Mouse (Mus musculus) regulatory T cell (primary cell): ENCODE measurements around the gene Tmem72.

Experiments
- in situ Hi-C: fragments of 300-600 bp; cut with MboI, MseI; formaldehyde crosslinking; loops from one replicate; pipeline ENCODE4 v1.15.1; 2025; ENCODE audit warnings: high pct_unique_total_duplicates

The Tmem72 gene

DNA sequence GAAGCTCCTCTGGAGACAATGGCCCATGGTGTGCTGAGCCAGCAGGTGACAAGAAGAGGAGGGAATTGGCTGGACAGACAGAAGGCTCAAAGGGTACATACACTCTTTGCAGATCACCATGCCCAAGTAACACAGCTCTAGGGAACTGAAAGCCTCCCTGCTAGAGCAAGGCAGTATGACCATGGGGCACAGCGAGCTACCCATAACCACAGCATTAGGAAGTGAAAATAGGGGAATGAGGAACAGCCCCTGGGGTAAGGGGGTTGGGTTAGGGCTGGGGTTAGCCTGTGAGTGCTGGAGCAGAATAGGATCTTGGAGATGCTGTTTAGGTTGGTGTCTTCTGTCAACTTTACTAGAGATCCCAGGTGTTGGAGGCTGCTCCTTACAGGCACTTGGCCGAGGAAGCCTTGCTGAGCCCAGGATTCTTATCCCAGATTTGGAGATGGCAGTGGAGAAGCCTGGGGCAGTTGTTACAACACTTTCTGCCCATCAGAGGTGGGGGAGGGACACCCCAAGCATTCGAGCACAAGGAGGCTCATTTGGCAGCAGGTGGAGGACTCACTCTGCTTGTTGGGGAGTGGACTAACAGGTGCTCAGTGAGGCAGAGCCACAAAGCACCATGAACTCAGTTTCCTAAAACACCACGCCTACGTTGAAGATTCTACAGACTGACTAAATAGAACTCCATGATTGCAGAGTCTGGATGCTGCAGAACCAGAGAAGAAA, 37.0 kb downstream of the Tmem72 start:
- in situ Hi-C loops: no loop called here

DNA sequence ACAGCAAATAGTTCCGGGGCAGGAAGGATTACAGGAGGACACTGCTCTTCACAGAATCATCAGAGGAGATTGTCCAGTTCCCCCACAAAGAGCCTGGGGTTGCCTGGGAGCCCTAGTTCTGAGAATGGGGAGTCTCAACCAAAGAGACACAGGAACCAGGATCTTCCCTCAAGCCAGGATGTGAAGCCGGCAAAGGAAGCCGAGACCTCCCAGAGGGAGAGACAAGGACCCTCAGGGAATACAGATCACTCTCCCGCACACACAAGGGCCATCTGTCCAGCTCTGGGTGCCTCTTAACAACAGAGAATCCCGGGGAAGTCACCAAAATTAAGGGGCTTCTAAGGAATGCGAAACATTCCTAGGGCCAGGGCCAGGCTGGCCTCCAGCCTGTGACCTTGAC, 39.4 kb downstream of the Tmem72 start:
- in situ Hi-C loops: no loop called here

DNA sequence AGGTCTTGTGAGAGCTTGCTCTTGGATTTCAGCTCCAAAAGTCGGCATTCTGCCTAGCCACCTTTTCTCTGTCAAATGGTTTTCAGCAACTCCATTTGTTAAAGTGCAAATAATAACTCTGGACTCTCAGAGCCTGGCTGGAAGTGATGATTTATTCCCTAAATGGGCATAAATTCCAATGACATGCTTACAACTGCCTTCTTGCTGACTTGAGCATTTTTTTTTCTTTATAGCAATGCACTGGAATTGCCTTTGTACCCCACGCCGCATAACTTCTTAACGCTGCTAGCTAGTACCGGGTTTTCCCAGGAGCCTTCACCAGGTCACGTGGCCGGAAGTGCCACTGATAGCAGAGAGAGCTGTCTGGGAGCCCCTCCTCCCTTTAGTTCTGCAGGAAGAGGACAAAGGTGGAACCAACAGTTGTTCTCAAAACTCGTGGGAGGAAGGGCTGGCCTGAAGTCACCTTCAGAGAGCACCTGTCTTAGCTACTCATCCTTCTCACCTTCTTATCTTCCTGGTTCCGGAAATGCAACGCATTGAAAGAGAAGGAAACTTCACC, 40.3 kb downstream of the Tmem72 start:
- in situ Hi-C loops: no loop called here

DNA sequence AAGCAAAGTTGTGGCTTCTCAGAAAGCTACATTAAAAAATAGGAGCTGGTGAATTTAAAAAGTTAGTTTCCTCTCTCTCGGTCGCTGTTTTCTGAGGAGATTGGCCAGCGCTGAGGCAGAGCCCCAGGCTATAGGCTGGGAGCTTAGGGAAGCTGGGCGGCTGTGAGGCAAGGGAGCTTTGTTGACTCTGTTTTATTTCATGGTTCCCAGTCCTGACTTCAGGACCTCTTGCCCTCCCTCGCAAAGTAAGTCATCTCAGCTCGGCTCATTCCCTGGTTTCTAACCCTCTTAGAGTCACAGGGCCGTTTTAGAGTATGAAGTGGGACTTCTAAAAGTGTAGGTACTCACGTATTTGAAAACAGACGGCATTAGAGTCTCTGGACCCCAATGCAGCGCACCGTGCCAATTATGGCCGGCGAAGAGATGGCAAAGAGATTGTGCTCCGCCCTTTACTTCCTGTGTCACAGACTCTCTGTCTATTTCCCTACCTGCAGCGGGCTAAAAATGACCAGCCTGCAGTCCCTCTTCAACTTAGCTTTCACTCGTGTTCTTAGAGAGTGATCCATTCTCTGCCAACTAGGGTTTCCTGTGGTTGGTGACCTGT, 42.3 kb downstream of the Tmem72 start:
- in situ Hi-C loops: no loop called here

DNA sequence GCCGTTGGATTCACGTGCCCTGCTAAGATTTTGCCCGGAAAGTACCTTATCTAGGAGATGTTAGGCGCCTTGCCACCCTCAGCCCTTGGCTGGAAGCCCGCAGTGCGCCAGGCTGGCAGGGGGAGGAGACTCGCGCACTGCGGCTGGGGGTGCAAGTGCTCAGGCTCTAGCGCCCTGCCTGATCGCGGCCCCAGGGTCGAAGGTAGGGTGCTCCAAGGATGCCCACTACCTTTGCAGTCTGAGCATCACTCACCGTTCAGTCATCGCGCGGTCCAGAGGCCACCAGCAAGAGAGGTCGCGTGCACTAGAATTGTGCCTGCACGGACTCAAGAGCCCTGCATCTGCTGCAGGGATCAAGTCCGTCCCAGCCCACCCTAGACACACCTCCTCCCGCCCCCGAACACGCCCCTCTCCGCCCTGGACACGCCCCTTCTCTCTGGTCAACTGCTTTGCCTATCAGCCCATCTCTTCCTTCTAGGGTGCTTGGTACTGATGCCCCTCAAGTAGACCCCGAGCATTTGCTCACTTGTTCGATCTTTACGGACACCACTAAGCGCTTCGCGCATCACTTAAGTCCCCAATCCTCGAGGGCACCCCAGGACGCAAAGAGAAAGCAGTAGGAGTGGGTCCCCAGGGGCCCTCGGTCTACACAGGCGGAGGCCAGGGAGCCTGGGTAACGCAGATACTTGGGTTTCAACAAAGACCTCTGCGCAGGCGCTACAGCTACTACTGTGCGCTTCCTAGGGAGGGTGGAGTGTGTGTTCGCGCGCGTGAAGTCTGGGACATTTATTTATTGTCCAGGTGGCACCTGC, 43.0 kb downstream of the Tmem72 start, which contains the start of gene Rassf4:
TSS of gene Rassf4 (minus strand) at position 482 of the 812 bp plus-strand sequence.
- in situ Hi-C loops: no loop called here

DNA sequence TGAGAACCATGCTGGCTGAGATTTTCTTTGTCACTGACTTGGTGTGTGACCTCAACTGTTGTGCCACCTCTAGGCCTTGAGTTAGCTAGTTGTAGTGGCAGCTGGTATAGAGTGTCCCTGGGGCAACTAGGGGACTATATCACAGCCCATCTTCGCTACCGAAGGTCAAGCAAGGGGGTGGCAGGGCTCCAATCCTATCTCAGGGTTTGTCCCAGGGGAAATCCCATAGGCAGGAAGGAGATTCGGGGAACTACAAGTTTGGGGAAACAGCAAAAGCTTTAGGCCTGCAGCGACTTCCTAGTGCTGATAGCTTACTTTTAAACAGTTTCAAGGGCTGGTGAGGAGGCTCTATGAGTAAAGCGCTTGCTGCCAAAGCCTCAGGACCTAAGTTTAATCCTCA, 44.4 kb downstream of the Tmem72 start:
- in situ Hi-C loops: no loop called here

DNA sequence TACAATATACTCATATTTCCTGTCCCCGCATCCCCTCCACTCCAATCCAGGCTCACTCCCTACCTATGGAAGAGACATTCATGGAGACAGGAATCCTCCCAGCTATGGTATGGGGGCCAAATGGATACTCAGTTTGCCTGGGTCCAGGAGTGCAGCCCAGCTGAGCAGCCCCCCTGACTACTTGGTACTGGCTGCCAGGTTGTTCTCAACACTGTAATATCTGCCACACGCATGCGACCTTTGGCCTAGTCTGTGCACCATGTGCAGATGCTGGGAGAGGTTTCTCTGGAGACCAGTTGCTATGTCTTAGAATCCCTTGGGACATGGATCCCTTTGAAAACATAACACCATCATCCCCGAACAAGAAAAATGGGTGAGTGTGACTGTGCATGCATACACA, 44.9 kb downstream of the Tmem72 start:
- in situ Hi-C loops: no loop called here

DNA sequence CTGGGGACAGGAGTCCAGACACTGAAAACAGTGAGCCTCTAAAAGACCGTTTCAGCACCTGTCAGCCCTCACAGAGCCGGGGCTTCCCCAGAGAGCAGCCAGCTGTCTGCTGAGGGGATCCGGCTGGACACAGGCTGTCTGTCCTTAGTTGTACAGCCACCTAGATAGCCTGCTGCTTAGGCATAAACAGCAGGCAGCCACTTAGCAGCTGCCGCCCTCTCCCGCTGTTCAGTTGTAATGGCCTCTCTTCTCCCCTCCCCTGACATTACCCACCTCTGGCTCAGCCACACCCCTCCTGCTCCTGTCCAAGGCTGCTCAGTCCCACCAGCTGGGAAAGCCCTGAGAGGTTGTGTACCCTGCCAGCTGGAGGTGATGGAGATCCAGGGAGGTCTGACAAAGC, 45.7 kb downstream of the Tmem72 start:
- in situ Hi-C loops: no loop called here

DNA sequence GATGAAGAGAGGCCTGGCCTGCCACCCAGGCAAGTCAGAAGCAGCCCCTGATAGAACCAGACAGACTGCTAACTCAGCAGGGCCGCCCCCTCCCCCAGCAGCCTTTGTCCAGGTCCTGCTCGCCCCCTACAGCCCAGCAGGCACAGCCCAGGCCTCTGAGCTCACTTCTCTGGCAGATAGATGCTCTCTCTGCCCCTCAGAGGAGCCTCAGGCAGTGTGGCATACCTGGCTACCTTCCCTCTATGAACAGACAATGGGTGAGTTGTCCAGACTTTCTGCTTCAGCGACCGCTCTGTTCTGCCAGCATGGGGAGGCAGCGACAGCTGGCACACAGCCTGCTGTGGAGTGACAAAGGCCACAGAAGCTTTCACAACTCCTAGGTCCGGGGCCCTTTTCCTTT, 46.6 kb downstream of the Tmem72 start:
- in situ Hi-C loops: no loop called here

DNA sequence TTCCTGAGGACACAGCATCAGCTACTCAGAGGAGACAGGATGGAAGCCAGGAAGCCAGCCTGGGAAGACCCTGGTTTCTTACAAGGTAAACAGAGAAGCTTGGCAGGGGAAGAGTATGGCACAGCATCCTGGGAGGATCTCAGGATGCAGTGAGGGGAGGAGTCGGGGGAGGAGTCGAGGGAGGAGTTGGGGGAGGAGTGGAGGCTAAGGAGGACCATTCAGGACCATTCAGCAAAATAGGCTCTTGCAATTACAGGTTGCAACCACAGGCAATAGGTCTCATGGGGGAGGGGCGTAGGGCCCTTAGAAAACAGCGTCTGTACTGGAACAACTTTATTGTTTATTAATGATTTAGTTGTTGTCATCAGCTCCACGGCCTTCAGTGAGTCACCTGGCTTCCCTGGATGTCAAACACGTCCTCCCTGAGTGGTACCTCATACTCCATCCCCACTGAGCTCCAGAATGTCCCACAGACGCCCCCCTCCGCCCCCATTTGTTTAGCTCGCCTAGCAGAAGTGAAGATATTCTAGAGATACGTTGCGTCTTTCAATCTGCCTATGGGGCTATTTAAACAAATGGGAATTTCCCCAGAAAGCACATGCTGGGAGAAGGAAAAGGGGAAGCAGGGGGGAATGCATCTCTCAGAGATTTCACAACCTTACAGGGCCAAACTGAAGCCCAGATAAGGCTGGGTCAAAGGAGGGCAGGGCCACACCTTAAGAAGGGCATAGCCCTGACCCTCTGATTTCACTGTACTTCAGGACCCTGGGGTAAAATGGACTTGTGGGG, 47.8 kb downstream of the Tmem72 start:
- in situ Hi-C loops: no loop called here

DNA sequence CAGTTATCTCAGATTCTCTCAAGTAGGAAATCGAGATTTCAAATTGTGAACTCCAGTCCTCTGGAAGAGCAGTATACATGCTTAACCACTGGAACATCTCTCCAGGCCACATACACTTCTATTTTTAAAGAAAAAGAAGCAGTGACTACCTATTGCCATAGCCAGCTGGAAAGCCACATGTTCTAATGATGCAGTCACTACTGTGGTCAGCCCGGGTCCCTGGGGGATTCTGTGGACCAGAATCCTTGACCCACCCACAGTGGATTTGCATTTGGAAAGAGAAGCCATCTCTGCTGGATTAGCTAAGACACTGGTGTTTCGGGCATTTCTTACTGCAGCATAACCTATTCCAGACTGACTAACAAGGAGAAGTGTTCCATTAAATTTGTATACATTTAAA, 49.3 kb downstream of the Tmem72 start:
- in situ Hi-C loops: no loop called here

DNA sequence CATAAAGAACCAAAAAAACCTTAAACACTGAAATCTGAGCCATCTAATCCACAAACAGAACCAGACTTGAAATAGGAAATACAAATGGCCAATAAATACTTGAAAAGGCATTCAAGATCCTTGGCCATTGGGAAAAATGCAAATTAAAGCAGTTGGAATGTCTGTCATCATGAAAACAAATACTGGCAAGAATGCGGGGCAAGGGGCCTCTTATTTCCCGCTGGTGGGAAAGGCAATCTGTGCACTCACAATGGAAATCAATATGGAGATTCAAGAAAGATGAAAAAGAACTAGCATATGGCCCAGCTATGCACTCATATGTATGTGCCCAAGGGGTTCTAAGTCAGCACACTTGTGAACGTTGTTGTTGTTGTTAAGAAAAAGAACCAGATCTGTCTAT, 49.8 kb downstream of the Tmem72 start:
- in situ Hi-C loops: no loop called here

DNA sequence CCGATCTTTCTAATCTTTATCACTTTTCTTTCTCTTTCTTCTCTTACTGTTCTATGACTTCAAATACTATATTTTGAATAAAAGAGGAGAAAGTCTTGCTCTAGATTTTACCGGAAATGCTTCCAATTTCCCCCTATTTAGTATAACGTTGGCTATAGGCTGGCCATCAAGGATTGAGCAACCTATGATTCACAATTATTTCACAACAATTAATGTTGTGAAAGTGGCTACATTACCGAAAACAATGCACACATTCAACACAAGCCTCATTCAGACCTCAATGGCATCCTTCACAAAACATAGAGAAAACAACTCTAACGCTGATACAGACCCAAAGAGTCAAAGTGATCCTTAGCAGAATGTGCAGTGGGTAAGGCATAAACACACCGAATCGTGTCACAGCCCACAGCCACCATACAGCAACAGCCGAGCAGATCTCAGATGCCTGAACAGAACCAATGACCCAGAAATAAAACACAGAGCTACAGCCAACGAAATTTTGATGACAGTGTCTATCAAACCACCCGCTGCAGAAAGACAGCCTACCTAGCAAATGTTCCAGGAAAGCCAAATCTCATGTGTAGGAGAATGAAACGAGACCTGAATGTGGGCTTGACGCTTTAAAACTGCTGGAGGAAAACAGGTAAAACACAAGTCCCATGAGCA, 50.5 kb downstream of the Tmem72 start:
- in situ Hi-C loops: no loop called here

DNA sequence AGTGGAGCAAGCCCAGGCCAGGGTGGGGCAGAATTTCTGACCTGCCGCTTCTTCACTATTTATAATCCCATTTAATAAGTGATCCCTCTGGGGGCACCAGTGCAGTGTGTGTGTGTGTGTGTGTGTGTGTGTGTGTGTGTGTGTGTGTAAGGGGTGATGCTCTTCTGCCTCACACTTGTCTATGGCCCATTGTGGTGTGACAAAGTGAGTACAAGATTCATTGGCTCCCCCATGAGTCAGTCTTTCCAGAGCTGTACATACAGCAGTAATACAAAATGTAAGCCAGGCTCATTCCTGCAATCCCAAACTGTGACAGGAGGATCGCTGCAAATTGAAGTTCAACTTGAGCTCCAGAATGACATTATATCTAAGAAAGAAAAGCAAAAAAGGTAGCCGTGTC, 51.9 kb downstream of the Tmem72 start:
- in situ Hi-C loops: no loop called here

DNA sequence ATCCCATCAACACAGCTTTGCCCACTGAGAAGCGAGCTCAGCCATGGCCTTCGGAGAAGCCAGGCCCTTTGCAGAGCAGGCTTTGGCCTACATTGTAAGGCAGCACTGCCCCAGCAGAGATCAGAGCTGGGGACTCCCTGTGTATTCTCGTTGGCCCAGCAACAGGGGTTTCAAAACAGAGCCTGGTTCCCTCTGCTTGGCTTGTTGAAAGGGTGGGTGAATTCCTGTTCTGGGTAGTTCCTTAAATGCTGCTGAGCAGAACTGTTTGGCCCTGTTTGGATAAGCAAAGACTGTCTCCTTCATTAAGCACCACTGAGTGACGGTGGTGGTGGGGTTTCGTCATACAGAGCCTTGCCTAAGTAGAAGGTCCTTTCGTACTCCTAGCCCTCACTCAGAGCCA, 52.7 kb downstream of the Tmem72 start:
- in situ Hi-C loops: no loop called here

DNA sequence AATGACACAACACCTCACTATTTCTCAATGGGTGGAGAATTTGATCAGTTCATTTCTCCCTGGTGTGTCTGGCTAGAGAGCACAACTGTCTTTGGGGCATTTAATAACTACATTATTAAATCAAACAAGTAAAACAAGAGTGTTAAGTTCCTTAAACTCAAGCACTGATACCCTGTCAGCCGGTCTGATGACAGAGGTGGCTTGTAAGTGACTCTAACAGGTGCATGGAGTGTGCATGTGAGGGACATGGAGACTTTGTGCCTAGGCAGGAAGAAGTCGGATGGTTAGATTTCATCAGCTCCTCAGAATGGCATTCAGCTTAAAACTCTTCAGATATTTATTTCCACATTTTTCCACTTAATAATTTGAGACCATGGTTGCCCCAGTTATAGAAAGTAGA, 53.3 kb downstream of the Tmem72 start:
- in situ Hi-C loops: no loop called here

DNA sequence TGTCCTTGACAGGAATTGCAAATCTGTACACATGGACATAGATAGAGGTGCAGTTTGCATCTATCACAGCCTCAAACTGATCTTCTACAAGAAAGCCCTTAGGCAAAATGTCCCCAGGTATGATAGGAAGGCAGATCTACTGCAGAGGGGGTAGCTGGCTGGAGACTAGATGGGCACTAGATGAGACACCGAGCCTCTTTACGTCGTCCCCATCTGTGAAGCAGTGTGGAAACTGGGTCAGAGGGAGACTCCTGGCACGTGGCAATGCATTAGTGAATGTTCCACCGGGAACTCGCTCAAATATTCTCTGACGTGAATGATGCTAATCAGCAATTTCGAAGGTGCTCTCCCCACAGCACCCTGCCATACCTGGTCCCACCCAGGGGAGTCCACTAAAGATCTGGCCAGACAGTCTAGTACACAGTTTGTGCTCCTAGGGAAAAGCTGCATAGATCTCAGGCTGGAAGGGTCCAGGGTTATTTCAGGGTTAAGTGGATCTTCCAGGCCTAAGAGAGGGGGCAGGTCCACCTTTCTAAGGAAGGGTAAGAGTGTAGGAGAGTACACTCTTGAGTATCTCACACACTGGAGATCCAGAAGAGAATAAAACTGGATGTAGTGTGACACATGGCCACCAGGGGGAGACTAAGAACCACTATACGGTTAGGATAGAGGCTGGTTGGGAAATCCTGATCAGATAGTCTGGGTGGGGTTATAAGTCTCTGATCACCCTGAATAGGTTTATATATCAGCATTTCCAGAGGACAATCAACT, 62.8 kb downstream of the Tmem72 start:
- in situ Hi-C loops: no loop called here

DNA sequence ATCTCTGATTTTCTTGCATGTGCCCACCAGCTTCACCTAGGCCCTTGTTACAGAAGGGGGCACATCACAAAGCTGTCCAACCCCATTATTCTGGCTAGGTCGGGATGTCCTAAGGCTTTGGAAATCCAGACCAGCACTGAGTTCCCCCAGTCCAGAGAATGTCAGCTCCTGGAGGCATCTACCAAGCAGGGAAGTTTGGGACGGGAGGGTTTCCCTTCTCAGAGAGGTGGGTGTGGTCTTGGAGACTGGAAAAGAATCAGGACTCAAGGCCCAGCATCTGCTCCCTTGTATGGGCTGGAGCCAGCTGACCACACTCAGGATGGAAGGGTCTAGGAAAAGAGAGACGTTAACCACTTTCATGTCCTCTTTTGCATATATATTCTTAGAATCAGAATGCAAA, 63.5 kb downstream of the Tmem72 start:
- in situ Hi-C loops: no loop called here

DNA sequence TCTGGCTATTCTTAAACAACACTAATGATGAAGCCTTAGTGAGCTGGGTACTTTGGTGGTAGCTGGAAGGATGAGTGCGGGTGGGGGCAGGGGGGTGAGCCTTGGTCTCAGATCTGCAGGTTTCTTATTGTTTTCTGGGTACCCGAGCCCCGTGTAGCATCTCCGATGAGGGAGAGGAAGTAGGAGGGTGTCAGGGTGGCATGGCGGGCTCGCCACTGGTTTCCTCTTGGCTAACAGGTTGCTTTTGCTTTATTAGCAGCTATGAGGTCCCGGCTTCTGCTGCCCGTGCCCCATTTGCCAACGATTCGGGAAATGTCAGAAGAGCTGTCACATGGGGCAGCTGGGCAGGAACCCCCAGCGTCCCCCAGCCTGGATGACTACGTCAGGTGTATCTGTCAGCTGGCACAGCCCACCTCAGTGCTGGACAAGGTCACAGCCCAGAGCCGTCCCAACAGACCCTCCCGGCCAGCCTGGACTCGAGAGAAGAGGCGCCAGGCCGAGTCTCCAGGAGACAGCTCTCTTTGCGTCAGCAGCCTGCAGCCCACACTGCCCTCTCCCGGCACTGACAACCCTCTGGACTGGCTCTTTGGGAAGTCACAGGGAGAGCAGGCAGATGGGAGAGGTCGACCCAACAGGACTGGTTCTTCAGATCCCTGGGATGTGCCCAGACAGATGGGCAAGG, 65.1 kb downstream of the Tmem72 start:
- in situ Hi-C loops: no loop called here

DNA sequence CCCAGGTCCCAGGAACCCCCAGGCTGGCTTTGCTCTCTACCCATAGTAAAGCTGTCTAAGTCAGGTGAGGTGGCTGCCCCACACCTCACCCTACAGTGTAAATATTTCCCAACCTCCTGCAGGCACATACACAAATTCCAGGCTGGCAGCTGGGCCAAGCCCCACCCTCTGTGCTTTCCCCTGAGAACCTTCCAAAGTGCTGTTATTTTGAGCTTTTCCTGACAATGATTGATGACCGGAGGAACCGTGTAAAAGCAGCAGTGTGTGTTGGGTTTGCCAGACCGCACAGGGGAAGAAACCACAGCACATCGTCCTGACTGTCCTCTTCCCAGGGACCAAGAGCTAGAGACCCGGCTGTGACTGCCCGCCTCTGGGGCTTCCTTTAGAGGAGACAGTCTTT, 66.3 kb downstream of the Tmem72 start, which contains the start of gene Depp1:
TSS of gene Depp1 (plus strand) at position 204 of the 400 bp plus-strand sequence.
- in situ Hi-C loops: no loop called here
